Mouse (Mus musculus): Measurements from ENCODE around the gene Elmo1.

The Elmo1 gene

DNA sequence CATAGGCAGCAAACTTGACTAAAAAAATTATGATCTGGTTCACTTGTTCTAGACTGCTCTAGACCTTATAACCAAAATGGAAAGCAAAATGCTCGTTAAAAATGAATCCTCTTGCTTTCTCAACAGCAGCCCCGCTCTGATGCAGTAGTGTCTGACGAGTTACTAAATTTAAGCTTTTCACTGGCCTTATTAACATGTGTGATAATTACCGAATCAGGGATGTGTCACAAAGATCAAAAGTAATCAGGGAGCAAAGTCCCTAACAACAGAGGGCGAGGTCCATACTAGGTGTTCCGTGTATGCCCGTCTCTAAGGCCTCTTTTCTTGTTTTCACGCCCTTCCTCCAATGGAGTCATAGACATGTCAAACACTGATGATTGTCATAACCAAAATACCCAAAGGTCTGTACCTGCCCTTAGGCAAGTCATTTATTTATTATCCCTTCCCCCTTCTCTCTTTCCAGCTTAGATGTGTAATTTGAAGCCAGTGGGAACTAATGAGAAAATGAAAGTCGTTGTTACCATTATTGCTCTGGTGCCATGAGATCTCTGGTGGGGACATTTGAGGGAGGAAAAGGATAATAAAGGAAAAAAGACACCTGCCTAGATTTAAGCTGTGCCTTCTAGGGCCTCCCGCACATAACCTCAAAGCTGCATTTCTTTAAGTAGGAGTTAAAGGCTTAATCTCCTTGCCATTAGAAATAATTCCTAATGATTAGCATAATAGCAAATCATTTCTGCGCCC, 316.2 kb downstream of the Elmo1 start:
- DNase-seq = no peak

DNA sequence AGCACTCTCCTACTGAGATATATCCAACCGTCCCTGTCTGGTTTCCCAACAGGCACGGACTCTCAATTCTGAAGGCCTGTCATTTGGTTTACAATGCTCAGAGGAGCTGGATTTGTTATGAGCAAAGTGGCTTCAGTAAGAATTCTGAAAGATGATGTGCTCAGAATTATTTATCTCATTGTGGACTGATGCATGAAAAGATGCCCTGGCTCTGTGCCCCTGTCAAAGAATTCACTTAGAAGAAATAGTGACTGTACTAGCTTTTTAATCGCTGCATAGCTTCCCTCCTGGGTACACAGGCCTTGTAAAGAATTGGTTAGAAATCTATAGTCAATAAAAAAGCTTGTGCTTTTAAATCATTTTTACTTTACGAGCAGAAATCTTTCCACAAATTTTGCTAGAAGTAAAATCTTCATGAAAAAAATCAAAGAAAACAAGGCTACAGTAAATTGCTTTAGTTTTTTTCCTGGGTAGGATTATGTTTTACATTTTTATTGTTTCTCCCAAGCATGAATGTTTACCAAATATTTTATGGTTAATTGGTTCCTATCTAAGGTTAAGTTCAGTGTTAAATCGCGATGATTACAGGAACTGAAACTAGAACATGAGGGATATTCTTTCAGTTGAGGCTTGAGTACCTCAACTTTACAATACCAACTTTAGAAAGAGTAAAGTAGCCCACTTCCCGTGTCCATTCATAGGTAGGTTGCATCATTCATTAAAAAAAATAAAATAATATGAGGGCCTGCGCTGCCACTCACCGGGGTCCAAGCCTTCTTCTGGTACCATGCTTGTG, 320.1 kb downstream of the Elmo1 start:
- no peak for DNase-seq

DNA sequence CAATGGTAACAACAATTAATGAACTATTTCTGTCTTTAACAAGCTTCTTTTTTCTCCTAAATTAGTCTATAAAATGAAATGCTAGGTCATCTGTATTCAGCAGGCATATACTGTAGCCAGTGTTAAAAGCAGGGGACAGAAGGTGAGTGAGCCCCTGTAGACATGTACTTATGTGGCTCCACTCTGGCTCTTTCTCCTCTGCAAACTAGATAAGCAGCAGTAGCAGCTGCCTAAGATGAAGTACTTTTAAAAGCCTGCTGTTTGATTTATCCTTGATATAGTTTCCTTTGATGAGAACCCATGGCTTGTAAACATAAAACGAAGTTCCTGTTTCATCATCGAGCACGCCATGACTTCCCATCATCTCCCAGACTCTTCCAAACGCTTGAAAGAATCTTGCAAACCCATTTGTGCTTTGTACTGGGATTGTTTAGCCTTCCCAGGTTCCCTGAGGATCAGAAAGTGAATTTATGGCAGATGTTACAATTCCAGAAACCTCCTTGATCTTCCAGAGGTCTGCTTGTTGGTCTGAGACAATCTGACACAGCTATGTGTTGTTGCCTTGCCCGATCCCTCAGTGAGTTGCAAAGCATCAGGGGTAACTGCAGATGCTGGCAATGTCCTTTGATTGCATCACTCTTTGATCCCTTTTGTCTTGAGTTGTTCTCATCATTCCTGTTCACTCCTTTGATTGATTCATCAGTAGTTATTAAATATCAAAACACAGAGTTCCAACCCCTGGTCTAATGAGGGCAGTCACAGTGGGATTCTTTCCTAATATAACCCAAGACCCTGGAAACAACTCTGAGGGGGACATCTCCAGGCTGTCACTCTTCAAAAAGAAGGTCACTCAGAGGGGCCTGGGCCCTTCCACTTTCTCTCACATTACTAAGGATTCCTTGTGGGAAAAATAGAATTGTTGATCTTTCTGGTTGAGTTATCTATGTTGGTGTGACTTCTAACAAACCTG, 326.6 kb downstream of the Elmo1 start:
- no peak for DNase-seq

DNA sequence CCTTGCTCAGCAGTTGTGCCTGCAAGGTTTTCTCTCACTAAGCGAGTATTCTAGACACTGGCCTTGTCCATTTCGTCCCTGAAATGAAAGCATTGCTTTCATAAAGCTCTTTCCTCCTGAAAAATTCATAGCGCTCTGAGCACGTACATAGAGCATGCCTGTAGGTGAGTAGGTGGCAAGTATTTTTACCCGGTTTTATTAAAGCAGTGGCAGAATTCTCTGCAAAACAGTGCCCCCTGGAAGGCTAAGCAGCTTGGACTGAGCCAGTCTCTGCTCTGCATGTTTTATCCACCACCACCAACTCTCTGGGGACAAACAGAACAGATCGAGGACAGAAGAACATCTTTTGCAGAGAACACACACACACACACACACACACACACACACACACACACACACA, 340.6 kb downstream of the Elmo1 start:
- DNase-seq = no peak

GRCm38 (mm10) chr13:20433221-20433858, 342.9 kb downstream of the Elmo1 start:
- no peak for DNase-seq

GRCm38 (mm10) chr13:20434071-20434470, 343.7 kb downstream of the Elmo1 start:
- peak; percentile 7 for DNase-seq

GRCm38 (mm10) chr13:20439488-20439887, 349.1 kb downstream of the Elmo1 start:
- DNase-seq = no peak

DNA sequence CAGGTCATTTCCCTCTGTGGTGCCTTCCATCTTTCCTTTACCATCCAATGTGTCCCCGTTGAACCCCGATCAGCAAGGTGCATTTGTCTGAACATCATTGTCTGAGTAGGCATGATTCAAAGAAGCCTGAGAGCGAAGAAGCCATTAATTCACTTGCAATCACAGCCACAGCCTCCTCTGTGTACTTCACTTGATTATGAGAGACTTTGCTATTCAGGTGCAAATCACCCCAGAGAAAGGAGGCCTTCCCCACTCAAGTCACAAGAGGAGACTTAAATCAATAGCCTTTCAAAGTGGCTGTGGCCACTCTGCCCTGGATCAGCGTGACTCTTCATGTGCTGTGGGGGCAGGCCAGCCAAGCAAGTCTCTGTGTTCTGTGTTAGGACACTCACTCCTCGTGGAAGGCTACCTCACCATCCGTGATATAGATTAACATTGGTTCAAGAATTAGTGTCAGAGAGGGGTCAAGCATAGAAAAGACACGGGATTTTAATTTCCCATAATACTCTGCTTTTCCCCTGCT, 360.5 kb downstream of the Elmo1 start:
- DNase-seq = no peak

DNA sequence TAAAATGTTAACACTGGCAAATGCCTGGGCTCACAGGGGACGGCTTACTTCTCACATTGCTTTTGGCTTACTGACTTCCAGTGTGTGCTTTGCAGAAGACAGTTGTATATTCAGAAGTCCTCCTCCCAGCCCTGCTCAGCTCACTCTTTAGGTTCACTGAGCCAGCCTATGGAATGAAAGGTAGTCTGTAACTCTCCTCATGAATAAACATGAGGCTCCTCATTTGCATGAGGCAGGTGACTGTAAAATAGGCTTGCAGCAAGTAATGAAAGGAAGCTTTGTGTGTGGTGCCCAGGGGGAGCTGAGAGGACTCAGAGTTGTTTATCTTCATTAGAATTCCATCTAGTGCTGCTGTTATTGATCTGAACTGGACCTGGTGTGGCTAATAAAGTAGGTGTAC, 364.0 kb downstream of the Elmo1 start:
- no peak for DNase-seq

- peak; percentile 49 for DNase-seq
Measured at GRCm38 (mm10) chr13:20460096-20460495, 369.7 kb downstream of the Elmo1 start.

GRCm38 (mm10) chr13:20461616-20462015, 371.2 kb downstream of the Elmo1 start:
- peak; percentile 82 for DNase-seq

DNA sequence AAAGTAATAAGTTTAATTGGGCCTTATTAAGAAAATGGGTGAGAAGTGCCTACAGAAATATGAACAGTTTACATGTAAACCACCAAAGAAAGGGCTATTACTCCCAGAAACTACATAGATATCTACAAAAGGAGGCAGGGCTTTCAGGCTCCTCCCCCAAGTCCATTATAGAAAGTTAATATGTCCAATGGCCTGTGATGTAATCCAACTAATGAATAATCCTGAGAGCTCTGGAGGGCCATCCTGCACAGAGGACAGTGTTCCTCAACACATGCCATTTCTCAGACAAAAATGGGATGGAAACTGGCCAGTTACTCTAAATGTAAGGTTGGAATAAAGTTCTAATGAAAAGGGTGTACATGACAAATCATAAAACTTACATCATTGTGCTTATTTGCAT, 373.8 kb downstream of the Elmo1 start:
- DNase-seq = no peak

DNA sequence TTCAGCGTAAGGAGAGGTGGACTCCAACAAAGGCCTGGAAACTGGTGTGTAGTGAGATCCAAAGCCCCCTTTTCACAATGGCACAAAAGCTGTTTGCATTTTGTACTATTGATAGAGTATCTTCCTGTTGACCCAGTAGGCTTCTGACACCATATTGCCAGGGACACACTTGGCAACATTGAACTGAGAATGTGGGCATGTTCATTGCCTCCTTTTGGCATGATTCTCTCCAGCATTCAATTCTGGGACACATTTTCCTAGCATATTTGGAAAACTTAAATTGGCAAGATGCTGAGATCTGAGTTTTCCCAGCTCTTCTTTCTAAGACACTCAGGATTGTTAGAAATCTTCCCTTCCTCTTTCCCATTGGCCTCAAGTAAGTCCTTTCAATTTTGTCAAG, 377.0 kb downstream of the Elmo1 start:
- DNase-seq = no peak

GRCm38 (mm10) chr13:20471732-20472131, 381.3 kb downstream of the Elmo1 start:
- DNase-seq = peak; percentile 76

DNA sequence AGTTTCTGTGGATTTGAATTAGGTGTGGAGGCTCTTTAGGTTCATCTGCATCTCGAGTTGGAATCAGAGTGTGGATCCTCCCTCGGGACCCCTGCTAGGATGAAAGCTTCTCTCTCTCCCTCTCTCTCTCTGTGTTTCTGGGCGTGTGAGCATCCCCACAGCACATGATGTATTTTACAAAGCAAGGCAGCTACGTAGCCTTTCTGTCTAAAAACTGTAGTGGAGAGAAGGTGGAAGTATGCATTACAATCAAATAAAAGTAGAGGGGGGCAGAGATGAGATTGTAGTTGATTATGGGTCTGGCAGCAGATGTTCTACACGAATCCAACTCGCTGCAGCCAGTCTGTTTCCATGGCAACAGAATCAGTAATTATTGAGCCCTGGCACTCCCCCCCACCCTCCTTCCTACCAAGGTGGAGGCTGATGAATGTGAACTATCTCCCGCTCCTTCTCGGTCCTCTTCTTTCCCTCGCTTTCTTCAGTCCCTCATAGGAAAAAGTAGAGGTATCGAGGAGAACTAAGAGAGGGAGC, 382.0 kb downstream of the Elmo1 start:
- DNase-seq = peak; percentile 57

DNA sequence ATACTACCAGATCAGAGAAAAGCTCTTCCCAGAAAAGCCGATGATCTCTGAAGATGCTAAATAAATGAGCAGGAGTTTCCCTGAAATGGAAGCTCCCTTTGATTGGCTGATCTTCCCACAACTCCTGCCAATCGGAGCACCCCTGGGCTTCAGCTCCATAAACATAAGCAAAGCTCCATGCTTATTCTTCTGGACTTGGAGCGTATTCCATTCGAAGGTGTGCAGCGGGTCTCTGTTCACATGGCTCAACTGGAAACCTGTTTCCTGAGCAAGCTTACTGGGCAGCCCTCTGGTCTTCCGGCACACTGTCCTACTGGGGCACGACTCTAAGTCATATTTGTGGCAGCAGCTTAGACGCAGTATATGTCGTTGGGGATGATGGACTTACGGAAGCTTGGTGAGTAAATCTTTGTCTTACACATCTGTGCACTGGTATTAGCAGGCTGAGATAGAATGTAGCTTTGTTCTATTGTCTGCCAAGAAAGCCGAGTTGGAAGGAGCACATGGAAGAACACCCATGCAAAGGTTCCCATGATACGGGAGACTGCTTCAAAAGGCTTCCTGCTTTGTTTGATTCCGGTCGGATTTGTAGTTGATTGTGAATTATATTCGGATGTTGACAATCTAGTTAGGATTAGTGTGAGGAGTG, 382.6 kb downstream of the Elmo1 start:
- DNase-seq = peak; percentile 76

- DNase-seq = peak; percentile 41
Measured at GRCm38 (mm10) chr13:20473641-20474078, 383.3 kb downstream of the Elmo1 start.

DNA sequence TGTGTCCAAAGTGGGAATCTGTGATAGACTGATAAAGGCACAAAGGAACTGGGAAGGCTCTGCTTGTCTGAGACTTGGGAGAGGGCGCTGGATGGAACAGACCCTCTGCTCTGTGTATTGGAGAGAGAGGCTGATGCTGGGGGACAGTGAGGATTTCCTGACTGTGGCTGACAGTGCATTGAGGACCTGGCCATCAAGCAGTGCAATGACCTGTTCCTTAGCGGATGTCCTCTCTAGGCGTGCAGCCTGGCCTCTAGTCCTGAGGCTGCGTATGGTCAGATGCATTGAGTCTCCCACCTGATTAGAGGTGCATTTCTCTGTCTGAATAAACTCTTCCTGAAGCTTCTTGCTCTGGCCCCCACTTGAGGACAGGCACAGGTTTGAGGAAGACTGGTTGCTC, 384.2 kb downstream of the Elmo1 start:
- DNase-seq = peak; percentile 29

- DNase-seq = no peak
Measured at GRCm38 (mm10) chr13:20481805-20482204, 391.4 kb downstream of the Elmo1 start.

- no peak for DNase-seq
Measured at GRCm38 (mm10) chr13:20489110-20489509, 398.7 kb downstream of the Elmo1 start.

DNA sequence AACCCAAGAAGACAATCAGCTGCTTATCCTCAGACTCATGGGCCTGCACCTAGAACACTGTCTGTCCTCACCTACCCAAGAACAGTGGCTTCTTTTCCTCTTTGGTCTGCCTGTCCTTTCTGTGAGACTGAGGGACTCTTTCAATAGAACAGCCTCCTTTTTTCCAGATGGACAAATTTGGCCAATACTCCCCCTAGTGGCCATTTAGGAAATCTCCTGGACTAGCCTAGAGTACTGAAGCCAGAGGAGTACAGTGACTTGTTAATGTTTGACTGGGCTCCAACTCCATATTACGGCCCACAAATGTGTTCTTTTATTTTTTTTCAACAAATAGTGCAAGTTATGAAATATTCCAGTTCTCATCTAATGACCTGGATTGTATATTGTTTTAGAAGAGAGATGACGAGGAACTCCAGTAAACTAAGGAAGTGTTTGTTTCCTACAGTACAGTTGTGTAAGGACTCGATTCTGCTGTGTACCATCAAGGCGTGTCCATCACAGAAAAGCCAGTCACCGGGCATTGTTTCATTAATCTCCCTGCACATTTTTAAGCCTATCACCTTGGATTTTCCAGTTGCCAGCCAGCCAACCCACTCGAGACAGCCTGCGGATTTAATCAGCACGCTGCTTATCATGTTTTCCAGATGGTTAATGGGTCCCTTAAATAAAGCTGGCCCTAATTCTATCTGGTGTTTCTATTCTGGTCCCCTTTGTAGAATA, 399.5 kb downstream of the Elmo1 start:
- no peak for DNase-seq

Measured in cerebellum, adult 9-11 months (tissue).